Mouse (Mus musculus) neural tube, embryonic 11.5 days (tissue): ENCODE data around the gene Oat. TPM values are rescaled to one million over a fixed set of nuclear protein-coding genes. Genes with fewer than 3 reads are reported as not detected.

Experiments
- ATAC-seq: fragments of 200-750 bp; cut with Nextera tagmentation; 2 replicates; pipeline ENCODE4 v1.8.0; 2017; ENCODE audit warnings: moderate number of reproducible peaks, mild to moderate bottlenecking, moderate TSS enrichment, moderate library complexity; ENCODE audit not compliant: insufficient read depth, low FRiP score, low TSS enrichment
- DNase-seq: peaks from one replicate; pipeline ENCODE4 v3.0.0-alpha.2; 2015; ENCODE audit warnings: low spot score
- H3K27ac ChIP-seq: fragments of 300-500 bp; sonication (generic); 2 replicates; pipeline ENCODE4 v1.5.1; 2014; ENCODE audit warnings: low read depth, mild to moderate bottlenecking, low read length
- H3K27me3 ChIP-seq: fragments of 300-500 bp; sonication (generic); 2 replicates; pipeline ENCODE4 v1.6.1; 2014; ENCODE audit warnings: mild to moderate bottlenecking, low read length, mixed read lengths; ENCODE audit not compliant: control insufficient read depth, insufficient read depth
- H3K36me3 ChIP-seq: fragments of 300-500 bp; sonication (generic); 2 replicates; pipeline ENCODE4 v1.6.1; 2014; ENCODE audit warnings: mild to moderate bottlenecking, low read length, moderate library complexity, mixed read lengths; ENCODE audit not compliant: control insufficient read depth, insufficient read depth
- H3K4me1 ChIP-seq: fragments of 300-500 bp; sonication (generic); 2 replicates; pipeline ENCODE4 v1.6.1; 2014; ENCODE audit warnings: low read length, mixed read lengths; ENCODE audit not compliant: control insufficient read depth, insufficient read depth
- H3K4me2 ChIP-seq: fragments of 300-500 bp; sonication (generic); 2 replicates; pipeline ENCODE4 v1.6.1; 2014; ENCODE audit warnings: low read depth, mild to moderate bottlenecking, moderate library complexity
- H3K4me3 ChIP-seq: fragments of 300-500 bp; sonication (generic); 2 replicates; pipeline ENCODE4 v1.5.1; 2014; ENCODE audit warnings: low read depth, low read length
- H3K9ac ChIP-seq: fragments of 300-500 bp; sonication (generic); 2 replicates; pipeline ENCODE4 v1.6.1; 2014; ENCODE audit warnings: mild to moderate bottlenecking, low read length
- H3K9me3 ChIP-seq: fragments of 300-500 bp; sonication (generic); 2 replicates; pipeline ENCODE4 v1.6.1; 2016; ENCODE audit warnings: low read length; ENCODE audit not compliant: control insufficient read depth
- WGBS: fragments of 180-500 bp; shearing (Covaris S2); extraction: QIAGEN DNeasy Blood & Tissue Kit; methylation state at CpG from one replicate; pipeline ENCODE4 v1.1.7; 2014; 5-methylcytosine and 5-hydroxymethylcytosine counted together
- polyA plus RNA-seq: library from polyadenylated mRNA; unstranded; fragments of >200 nt; fragmentation: Nextera tagmentation; extraction: Ambion mirVana; gene quantifications from 2 replicates; pipeline ENCODE4 v1.2.1, GENCODE M21; 2014

The Oat gene
- 137 and 145 TPM in 2 replicates for polyA plus RNA-seq

GRCm38 (mm10) chr7:132576116-132576650, at the start of gene Oat:
Gene Oat (minus strand): TSS chr7:132576398.
- DNase-seq (peak; percentile 96), ATAC-seq (peak; percentile 99)
- H3K4me3 ChIP-seq, result peak within 1 kb of the TSS; percentile 67
- under 1% methylated on average over 42 of the region's 49 CpGs for WGBS
- H3K9ac ChIP-seq, result peak within 1 kb of the TSS; percentile 66
- H3K4me1 ChIP-seq, result peaks cover 13% of the 10 kb centered on the region; the same call in 1 of the 2 replicates
- H3K36me3 ChIP-seq, result no peaks in the 10 kb centered on the region
- peak within 1 kb of the TSS; percentile 82 for H3K4me2 ChIP-seq
- no peaks in the 10 kb centered on the region for H3K27me3 ChIP-seq
- H3K27ac ChIP-seq, result peak within 1 kb of the TSS; percentile 77
- no peaks in the 10 kb centered on the region for H3K9me3 ChIP-seq

GRCm38 (mm10) chr7:132624161-132624560, 48.0 kb upstream of the Oat start:
- Histone ChIP-seq H3K4me2 (no peak overlapping the region), H3K4me1 (no peaks in the 10 kb centered on the region), H3K27me3 (no peaks in the 10 kb centered on the region), H3K9ac (no peak overlapping the region), H3K27ac (no peak overlapping the region), H3K9me3 (no peaks in the 10 kb centered on the region), H3K4me3 (no peak overlapping the region), H3K36me3 (no peaks in the 10 kb centered on the region)
- DNase-seq (no peak), ATAC-seq (no peak)
- WGBS, result 69% methylated on average over 10 of the region's 10 CpGs

DNA sequence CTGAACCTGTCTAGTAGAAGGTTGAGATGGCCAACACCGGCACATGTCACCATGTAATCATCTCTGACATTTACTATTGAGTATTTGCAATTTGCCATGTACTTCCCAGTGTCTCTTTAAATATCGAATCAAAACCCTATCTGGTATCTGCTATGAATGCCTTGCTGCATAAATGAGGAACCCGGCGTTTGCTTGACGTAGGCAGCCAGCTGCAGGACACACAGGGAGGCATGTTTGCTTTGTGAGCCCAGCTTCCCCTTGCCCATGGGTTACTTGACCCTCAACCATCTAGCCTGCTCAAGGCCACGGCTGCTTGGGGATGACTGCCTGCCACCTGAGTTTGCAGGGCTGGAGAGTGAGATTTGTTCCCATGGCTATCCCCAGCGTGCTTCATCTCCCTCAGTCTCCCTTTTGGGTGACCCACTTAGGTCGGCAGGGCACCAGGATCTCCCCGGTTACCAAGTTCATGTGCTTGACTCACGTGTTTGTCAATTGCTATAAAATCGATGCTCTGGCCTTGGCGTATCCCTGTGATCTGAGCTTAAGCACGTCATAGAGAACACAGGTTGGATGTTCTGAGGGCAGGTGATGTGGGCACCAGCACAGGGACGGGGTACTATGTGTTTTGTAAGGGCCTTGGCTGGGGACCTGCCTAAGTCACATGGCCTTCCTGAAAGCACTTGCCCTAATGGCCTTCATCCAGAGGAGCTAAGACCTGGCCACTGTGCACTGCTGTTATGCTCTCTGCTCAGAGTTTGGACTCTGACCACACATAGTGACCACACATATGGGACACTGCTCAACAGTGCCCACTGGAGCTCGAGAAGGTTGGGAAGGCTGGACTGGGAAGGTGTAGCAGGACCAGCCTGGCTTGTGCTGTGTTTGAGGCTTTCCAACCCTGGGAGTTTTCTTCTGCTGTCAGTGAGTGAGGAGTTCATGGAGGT, 44.0 kb upstream of the Oat start:
- H3K4me2 ChIP-seq, result no peak overlapping the region
- ATAC-seq, result no peak

GRCm38 (mm10) chr7:132619549-132619948, 43.4 kb upstream of the Oat start:
- H3K36me3 ChIP-seq, result no peaks in the 10 kb centered on the region
- no peak overlapping the region for H3K9ac ChIP-seq
- DNase-seq (no peak), ATAC-seq (no peak)
- H3K9me3 ChIP-seq, result no peaks in the 10 kb centered on the region
- no peaks in the 10 kb centered on the region for H3K27me3 ChIP-seq
- WGBS, result 91% methylated on average over 8 of the region's 8 CpGs
- H3K4me2 ChIP-seq, result no peak overlapping the region
- H3K4me3 ChIP-seq, result no peak overlapping the region
- H3K27ac ChIP-seq, result no peak overlapping the region
- peaks cover 16% of the 10 kb centered on the region for H3K4me1 ChIP-seq

More for the DNA sequence above, 44.0 kb upstream of the Oat start:
- H3K27ac ChIP-seq, result no peak overlapping the region
- H3K9me3 ChIP-seq, result no peaks in the 10 kb centered on the region
- H3K36me3 ChIP-seq, result no peaks in the 10 kb centered on the region
- 92% methylated on average over 15 of the region's 15 CpGs for WGBS
- no peak for DNase-seq
- no peak overlapping the region for H3K4me3 ChIP-seq
- H3K4me1 ChIP-seq, result peaks cover 14% of the 10 kb centered on the region
- H3K9ac ChIP-seq, result no peak overlapping the region
- no peaks in the 10 kb centered on the region for H3K27me3 ChIP-seq

GRCm38 (mm10) chr7:132617021-132617564, 40.9 kb upstream of the Oat start:
- H3K4me1 ChIP-seq, result peaks cover 16% of the 10 kb centered on the region
- ATAC-seq (no peak), DNase-seq (no peak)
- no peaks in the 10 kb centered on the region for H3K9me3 ChIP-seq
- H3K4me3 ChIP-seq, result no peak overlapping the region
- no peak overlapping the region for H3K9ac ChIP-seq
- H3K27me3 ChIP-seq, result no peaks in the 10 kb centered on the region
- H3K36me3 ChIP-seq, result no peaks in the 10 kb centered on the region
- H3K4me2 ChIP-seq, result no peak overlapping the region
- 82% methylated on average over 5 of the region's 5 CpGs for WGBS
- no peak overlapping the region for H3K27ac ChIP-seq

GRCm38 (mm10) chr7:132616391-132616790, 40.2 kb upstream of the Oat start:
- H3K27me3 ChIP-seq, result no peaks in the 10 kb centered on the region
- H3K36me3 ChIP-seq, result no peaks in the 10 kb centered on the region
- no peak overlapping the region for H3K4me2 ChIP-seq
- no peak for ATAC-seq
- H3K4me1 ChIP-seq, result peaks cover 16% of the 10 kb centered on the region
- no peaks in the 10 kb centered on the region for H3K9me3 ChIP-seq
- peak; percentile 49 for DNase-seq
- H3K4me3 ChIP-seq, result no peak overlapping the region
- no peak overlapping the region for H3K27ac ChIP-seq
- no peak overlapping the region for H3K9ac ChIP-seq
- WGBS, result 8% methylated on average over 6 of the region's 6 CpGs

DNA sequence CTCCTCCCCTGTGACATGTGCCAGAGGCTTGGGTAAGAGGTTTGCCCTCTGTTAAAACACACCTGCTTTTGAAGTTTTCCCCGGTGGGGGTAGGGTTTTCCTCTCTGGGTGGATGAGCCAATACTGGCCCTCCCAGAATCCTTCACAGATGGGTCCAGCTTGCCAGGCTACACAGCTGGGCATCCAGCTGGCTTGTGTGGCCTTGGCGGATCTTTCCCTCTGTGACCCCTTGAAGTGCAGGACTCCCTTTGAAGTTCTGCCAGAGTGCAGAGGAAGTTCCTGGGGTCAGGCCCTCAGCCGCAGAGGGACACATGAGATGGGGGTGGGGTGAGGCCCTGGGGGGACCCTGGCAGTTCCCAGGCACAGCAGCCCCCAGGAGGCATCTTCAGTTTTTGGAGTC, 39.1 kb upstream of the Oat start:
- no peaks in the 10 kb centered on the region for H3K9me3 ChIP-seq
- no peak overlapping the region for H3K27ac ChIP-seq
- ATAC-seq (no peak), DNase-seq (no peak)
- 9% methylated on average over 3 of the region's 3 CpGs for WGBS
- no peak overlapping the region for H3K4me2 ChIP-seq
- no peaks in the 10 kb centered on the region for H3K36me3 ChIP-seq
- no peaks in the 10 kb centered on the region for H3K27me3 ChIP-seq
- H3K9ac ChIP-seq, result no peak overlapping the region
- no peak overlapping the region for H3K4me3 ChIP-seq
- peaks cover 17% of the 10 kb centered on the region for H3K4me1 ChIP-seq

DNA sequence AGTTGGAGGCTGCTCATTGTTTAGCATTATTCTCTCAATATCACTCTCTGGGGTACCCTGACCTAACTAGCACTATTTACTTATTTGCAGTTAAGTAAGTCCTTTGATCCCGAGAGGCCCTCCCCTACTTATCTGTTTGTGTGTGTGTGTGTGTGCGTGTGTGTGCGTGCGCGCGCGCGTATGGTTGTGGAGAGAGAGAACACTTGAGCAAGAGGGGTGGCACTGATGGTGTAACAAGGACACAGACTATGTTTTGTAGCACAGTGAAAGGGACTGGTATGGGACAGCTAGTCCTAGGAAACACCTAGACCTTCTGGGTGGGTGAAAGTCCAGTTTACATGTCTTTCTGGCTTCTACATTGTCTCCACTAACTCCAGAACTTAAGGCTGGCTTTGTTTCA, 35.3 kb upstream of the Oat start:
- Histone ChIP-seq H3K27me3 (no peaks in the 10 kb centered on the region), H3K4me3 (no peak overlapping the region), H3K9me3 (no peaks in the 10 kb centered on the region), H3K4me1 (peaks cover 18% of the 10 kb centered on the region), H3K4me2 (no peak overlapping the region), H3K36me3 (no peaks in the 10 kb centered on the region), H3K9ac (no peak overlapping the region), H3K27ac (no peak overlapping the region)
- WGBS, result 96% methylated on average over 8 of the region's 8 CpGs
- no peak for DNase-seq
- no peak for ATAC-seq
